Mouse (Mus musculus) lung, adult 18-20 months (tissue): ENCODE measurements around the gene Rsu1.
"Not testable (repeated sequence)": the region's sequence is repeated elsewhere in the genome, so short reads cannot be mapped to it uniquely, and the experiment has no call there.

Source experiments
- DNase-seq, 2 experiments: peaks; one replicate each; pipeline ENCODE4 v3.0.0; 2022; ENCODE audit warnings: mixed read lengths in 2 of 2

The Rsu1 gene

GRCm38 (mm10) chr2:13223451-13223850, 47.8 kb downstream of the Rsu1 start:
- no peak for DNase-seq

- no peak for DNase-seq
These were observed 51.1 kb downstream of the Rsu1 start for GRCm38 (mm10) chr2:13220141-13220540.

GRCm38 (mm10) chr2:13218112-13218511, 53.1 kb downstream of the Rsu1 start:
- DNase-seq, result no peak

- DNase-seq, result no peak
These were observed 64.4 kb downstream of the Rsu1 start for GRCm38 (mm10) chr2:13206825-13207224.

- peak; percentile 73 to 82 for DNase-seq
These were observed 64.8 kb downstream of the Rsu1 start for GRCm38 (mm10) chr2:13206367-13206766.

- DNase-seq, result no peak
These were observed 68.3 kb downstream of the Rsu1 start for GRCm38 (mm10) chr2:13202805-13203475.

- no peak for DNase-seq
These were observed 71.5 kb downstream of the Rsu1 start for GRCm38 (mm10) chr2:13199713-13200112.

- DNase-seq, result no peak
These were observed 72.2 kb downstream of the Rsu1 start for GRCm38 (mm10) chr2:13199033-13199432.

GRCm38 (mm10) chr2:13195540-13195939, 75.7 kb downstream of the Rsu1 start:
- DNase-seq, result no peak

GRCm38 (mm10) chr2:13192157-13192556, 79.1 kb downstream of the Rsu1 start:
- DNase-seq, result no peak

GRCm38 (mm10) chr2:13190767-13191166, 80.4 kb downstream of the Rsu1 start:
- no peak for DNase-seq

- no peak for DNase-seq
These were observed 82.3 kb downstream of the Rsu1 start for GRCm38 (mm10) chr2:13188831-13189495.

GRCm38 (mm10) chr2:13183124-13183523, 88.1 kb downstream of the Rsu1 start:
- DNase-seq, result no peak

- not testable (repeated sequence) for DNase-seq
These were observed 89.3 kb downstream of the Rsu1 start for GRCm38 (mm10) chr2:13181899-13182298.

GRCm38 (mm10) chr2:13177698-13178395, 93.4 kb downstream of the Rsu1 start:
- DNase-seq, result no peak

- no peak for DNase-seq
These were observed 95.0 kb downstream of the Rsu1 start for GRCm38 (mm10) chr2:13176304-13176620.

- DNase-seq, result no peak
These were observed 95.5 kb downstream of the Rsu1 start for GRCm38 (mm10) chr2:13175536-13176303.

- no peak for DNase-seq
These were observed 96.8 kb downstream of the Rsu1 start for GRCm38 (mm10) chr2:13174461-13174860.

GRCm38 (mm10) chr2:13170651-13171050, 100.6 kb downstream of the Rsu1 start:
- DNase-seq, result no peak

GRCm38 (mm10) chr2:13169962-13170361, 101.3 kb downstream of the Rsu1 start:
- DNase-seq, result no peak

- DNase-seq, result no peak
These were observed 101.9 kb downstream of the Rsu1 start for GRCm38 (mm10) chr2:13169158-13169890.

- peak in 1 of 2 experiments; percentile 19 for DNase-seq
These were observed 102.5 kb downstream of the Rsu1 start for GRCm38 (mm10) chr2:13168743-13169142.

GRCm38 (mm10) chr2:13161717-13162116, 109.5 kb downstream of the Rsu1 start:
- no peak for DNase-seq
